Mouse (Mus musculus): Measurements from ENCODE around the gene Gm4787.
"Not testable (repeated sequence)": the region's sequence is repeated elsewhere in the genome, so short reads cannot be mapped to it uniquely, and the experiment has no call there.

Gene Gm4787

DNA sequence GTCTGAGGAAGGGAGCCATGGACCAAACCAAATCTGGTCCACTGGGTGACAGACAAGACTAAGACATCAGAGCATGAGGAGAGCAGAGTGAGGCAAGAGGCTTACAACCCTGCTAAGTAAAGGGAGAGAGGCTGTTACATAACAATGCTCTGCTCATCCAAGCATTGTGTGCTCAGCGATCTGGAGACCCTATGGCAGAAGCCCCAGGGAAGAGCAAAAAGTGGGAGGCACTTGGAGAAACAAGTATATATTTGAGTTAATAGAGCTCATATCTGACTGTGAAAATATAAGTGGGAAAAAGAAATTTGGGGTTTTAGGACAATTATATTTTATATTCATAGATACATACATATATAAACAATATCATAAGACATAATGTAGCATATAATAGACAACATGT, at the start of gene Gm4787:
Gm4787 (minus strand) TSS at position 101 of the 400 bp plus-strand sequence.
- DNase-seq = not testable (repeated sequence)

DNA sequence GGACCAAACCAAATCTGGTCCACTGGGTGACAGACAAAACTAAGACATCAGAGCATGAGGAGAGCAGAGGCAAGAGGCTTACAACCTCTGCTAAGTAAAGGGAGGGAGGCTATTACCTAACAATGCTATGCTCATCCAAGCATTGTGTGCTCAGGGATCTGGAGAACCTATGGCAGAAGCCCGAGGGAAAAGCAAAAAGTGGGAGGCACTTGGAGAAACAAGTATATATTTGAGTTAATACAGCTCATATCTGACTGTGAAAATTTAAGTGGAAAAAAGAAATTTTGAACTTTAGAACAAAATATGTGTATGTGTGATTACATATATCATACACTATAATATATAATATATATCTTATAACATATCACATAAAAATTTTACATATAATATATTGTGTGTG, 42.6 kb upstream of the Gm4787 start, which contains the start of gene Adam4:
Adam4 (minus strand) TSS at position 101 of the 400 bp plus-strand sequence.
- no peak for DNase-seq

DNA sequence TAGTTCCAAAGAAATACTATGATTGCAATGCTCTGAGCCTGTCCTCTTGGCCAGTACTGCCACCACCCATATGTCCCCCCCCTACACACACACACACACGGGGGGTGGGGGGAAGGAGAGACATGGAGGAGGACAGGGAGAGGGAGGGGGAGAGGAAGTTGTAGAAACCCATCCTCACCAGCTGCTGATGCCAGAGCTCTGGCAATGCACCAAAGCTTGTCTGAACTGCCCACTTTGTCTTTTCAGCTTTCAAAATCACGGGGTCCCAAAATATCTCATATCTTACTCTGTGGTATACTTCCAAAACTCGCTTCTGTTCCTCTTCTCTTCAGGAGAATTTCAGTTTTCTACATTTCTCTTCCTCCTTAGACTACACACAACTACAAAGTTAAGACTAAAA, 33.9 kb upstream of the Gm4787 start:
- no peak for DNase-seq

DNA sequence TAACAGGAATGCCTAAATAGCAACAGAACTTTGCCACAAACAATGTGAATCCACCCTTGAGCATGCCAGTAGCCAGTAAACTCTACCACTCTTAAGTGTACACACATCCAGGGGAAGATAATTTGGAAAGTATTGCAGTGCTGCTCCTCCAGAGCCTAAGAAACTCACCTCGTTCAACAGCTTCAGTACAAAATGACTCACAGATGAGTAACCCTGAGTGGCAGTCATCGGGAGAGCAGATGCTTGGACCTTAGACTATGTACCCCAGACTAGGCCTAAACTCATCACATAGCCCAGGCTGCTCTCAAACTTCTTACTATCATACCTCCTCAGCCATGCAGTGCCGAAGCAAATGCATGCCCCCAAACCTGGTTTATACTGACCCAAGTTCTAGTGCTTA, 29.7 kb upstream of the Gm4787 start:
- no peak for DNase-seq

DNA sequence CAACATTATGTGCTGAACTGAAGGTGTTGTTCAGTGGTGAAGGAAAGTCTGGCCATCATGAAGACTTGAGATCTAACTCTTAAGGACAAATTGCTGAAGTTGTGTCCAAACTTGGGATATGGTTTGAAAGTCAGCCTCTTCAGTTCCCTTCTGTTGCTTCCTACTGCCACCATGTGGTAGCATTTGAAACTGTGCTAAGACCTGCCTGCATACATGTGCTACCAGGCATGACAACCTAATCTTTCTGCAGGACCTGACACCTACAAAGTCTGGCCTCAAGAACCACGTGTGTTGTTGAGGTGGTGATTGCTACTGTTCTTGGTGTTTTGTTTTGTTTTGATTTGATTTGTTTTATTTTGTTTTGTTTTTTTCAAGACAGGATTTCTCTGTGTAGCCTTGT, 22.9 kb upstream of the Gm4787 start:
- DNase-seq = peak; percentile 70 to 83

DNA sequence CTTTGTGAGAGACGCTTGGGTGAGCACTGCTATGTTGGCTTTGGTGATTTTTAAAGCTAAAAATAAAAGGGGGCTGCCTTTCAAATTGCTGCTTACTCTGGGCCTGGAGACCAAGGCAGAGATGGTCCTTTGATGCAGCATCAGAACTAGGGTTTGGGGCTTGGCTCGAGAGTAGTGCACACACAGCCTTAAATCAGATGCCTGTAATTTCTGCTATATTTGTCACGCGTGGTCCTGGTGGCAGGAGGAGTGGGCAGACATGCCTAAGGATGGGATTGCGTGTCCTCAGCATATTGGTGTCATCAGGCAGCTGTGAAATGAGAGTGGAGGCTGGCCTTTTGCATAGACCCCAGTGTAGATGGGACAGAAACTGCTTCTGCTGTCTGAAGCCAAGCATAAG, 45.4 kb downstream of the Gm4787 start:
- DNase-seq = peak in 1 of 2 experiments; percentile 10

DNA sequence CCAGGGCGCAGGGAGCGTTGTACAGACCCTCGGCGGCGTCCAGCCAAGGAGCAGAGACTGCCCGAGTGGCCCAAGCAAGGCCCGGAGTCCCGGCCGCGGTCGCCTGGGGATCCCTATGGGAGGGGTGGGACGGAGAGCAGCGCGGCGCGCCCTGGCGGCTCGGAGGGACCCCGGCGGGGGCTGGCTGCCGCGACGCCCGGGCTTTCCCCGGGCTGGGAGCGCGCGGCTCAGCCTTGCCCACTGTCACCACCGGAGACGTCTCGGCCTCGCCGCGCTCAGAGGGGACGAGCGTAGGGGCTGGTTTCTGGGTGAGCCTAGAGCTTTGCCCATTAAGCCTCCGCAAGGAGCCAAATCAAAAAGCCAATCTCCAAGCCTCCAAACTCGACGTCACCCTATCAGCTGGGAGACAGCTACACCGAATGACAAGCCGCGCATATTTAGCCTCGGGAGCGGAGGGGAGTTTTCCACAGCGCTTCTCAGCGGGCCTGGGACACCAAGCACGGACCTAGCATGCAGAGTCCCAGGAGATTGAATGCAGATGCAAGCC, 46.3 kb downstream of the Gm4787 start, which contains the start of gene Slc8a3:
Slc8a3 (minus strand) TSS at position 306 of the 547 bp plus-strand sequence.
- peak; percentile 74 to 79 for DNase-seq

DNA sequence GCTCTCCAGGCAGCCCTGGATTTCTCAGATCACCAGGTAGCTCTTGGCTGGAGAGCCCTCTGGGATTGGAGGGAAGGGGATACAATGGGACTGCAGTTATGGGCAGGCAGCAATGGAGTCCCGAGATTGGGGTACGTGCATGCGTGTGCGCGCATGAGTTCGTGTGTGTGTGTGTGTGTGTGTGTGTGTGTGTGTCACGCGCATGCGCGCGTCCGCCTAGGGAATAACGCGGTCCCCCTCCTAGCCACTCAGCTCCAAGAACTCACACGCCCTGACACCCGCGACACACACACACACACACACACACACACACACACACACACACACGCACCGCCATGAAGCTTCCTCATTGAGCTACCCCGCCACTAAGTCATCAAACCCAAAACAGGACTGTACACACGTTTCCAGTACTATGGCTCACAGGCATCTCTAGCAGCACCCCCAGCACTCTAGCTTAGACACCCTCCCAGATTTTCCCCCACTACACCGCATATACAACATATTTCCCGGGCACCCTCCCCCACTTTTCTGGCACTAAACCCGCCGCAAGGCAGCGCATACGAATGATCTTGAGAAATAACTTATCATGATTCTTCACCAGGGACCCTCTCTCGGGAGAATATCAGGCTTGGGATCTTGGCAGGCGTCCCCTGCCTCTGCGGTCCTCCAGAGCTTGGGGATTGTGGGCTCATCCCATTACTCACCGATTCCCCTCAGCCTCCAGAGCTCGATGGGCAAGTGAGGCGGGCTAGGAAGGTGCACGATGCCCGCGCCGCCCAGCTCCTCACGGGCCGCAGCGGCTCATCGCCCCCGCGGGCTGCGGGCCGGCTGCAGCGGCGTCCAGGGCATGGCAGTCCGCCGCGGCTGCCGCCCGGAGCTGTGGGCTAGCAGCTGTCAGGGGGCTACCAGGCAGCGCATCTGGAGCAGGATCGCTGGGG, 47.1 kb downstream of the Gm4787 start:
- DNase-seq = peak; percentile 80

DNA sequence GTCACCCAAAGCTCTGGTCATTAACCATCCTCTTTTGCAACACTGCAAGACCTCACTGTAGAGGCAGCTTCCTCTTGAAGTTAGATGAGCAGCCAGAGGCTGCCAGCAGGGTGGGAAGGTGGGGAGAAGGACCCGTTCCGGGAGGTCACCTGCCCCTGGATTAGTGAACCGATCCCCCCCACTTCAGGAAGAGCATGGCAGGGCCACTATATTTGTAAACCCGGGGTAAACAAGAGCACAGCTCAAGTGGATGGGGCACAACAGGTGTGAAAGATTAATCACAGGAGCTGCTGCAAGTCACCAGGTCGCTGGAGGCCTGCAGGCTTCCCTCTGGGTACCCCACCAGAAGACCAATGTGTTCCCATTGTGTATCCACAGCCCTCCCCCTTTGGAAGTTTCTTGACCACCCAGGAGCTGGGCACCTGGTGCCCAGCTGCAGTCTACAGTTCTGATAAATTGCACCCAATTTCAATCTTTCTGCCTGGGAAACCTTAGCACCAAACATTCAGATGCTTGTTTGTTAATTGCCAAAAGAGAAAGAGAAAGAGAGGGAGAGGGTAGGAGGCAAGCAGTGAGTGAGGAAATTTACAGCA, 48.1 kb downstream of the Gm4787 start:
- DNase-seq = no peak
